Mouse (Mus musculus): ENCODE results near the gene Ccin. TPM values are rescaled to one million over a fixed set of nuclear protein-coding genes. Genes with fewer than 3 reads are reported as not detected.

Gene Ccin
- polyA plus RNA-seq, 1 experiment from 2014 or later: not detected

- Histone ChIP-seq H3K4me3 (no peak within 1 kb of the TSS), H3K27ac (replicated peaks) (no peak within 1 kb of the TSS), H3K27me3 (no peaks in the 10 kb centered on the region), H3K4me1 (replicated peaks) (no peaks in the 10 kb centered on the region), H3K4me2 (no peak within 1 kb of the TSS), H3K36me3 (no peaks in the 10 kb centered on the region), H3K9me3 (no peaks in the 10 kb centered on the region; the same call in 1 of the 2 replicates), H3K9ac (no peak within 1 kb of the TSS)
- ATAC-seq (ENCODE audit: low read depth): no peak
- WGBS: 92% methylated on average over 5 of the region's 5 CpGs
These were observed 20.8 kb downstream of the Ccin start, which contains the start of gene Clta for GRCm38 (mm10) chr4:44004126-44004525. Gene Clta, plus strand, starts transcription at chr4:44004452.

GRCm38 (mm10) chr4:44004623-44005409, 21.5 kb downstream of the Ccin start:
- ATAC-seq (ENCODE audit: low read depth): no peak

DNA sequence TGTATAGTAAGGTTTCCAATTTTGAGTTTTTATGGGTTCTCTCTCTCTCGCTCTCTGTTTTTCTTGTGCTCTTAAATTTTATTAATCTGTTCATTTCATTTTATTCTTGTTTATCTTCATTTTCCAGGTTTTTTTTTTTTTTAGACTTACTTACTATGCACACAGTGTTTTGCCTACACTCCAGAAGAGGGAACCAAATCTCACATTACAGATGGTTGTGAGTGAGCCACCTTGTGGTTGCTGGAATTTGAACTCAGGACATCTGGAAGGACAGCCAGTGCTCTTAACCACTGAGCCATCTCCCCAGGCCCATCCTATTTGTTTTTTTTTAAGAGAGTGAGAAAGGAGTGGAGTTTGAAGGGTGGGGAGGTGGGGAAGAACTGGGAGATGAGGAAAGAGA, 26.9 kb downstream of the Ccin start:
- 93% methylated on average over 1 of the region's 1 CpGs for WGBS

More at GRCm38 (mm10) chr4:44004623-44005409, 21.5 kb downstream of the Ccin start:
- Histone ChIP-seq H3K36me3 (no peaks in the 10 kb centered on the region), H3K27ac (replicated peaks) (no peak overlapping the region), H3K27me3 (no peaks in the 10 kb centered on the region), H3K4me3 (no peak overlapping the region), H3K4me1 (replicated peaks) (no peaks in the 10 kb centered on the region), H3K4me2 (no peak overlapping the region), H3K9ac (no peak overlapping the region), H3K9me3 (no peaks in the 10 kb centered on the region)
- WGBS: 66% methylated on average over 3 of the region's 3 CpGs

DNA sequence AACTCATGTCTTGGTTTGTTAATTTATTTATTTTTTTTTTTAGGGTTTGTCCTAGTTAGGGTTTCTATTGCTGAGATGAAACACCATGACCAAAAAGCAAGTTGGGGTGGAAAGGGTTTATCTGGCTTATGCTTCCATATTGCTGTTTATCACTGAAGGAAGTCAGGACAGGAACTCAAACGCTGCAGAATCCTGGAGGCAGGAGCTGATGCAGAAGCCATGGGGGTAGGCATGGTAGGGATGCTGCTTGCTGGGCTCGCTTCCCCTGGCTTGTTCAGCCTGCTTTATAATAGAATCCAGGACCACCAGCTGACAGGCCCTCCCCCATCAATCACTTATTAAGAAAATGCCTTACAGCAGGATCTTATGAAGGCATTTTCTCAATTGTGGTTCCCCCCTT, 27.6 kb downstream of the Ccin start:
- Histone ChIP-seq H3K4me3 (no peak overlapping the region), H3K36me3 (no peaks in the 10 kb centered on the region), H3K27me3 (no peaks in the 10 kb centered on the region), H3K9ac (no peak overlapping the region), H3K9me3 (no peaks in the 10 kb centered on the region), H3K4me2 (no peak overlapping the region), H3K27ac (replicated peaks) (no peak overlapping the region), H3K4me1 (replicated peaks) (peaks cover 38% of the 10 kb centered on the region)
- ATAC-seq (ENCODE audit: low read depth): no peak
- whole genome bisulfite sequencing: 52% methylated on average over 2 of the region's 2 CpGs

More for the DNA sequence above, 26.9 kb downstream of the Ccin start:
- peaks cover 31% of the 10 kb centered on the region for H3K4me1 ChIP-seq (replicated peaks)
- ATAC-seq (ENCODE audit: low read depth): no peak
- H3K27me3 ChIP-seq: no peaks in the 10 kb centered on the region
- no peak overlapping the region for H3K4me2 ChIP-seq
- no peak overlapping the region for H3K9ac ChIP-seq
- no peak overlapping the region for H3K27ac ChIP-seq (replicated peaks)
- H3K36me3 ChIP-seq: no peaks in the 10 kb centered on the region
- no peaks in the 10 kb centered on the region for H3K9me3 ChIP-seq
- H3K4me3 ChIP-seq: no peak overlapping the region

- Histone ChIP-seq H3K4me1 (replicated peaks) (peaks cover 39% of the 10 kb centered on the region), H3K4me3 (peak overlapping the region; percentile 98), H3K4me2 (peak overlapping the region; percentile 99), H3K36me3 (no peaks in the 10 kb centered on the region), H3K9ac (peak overlapping the region; percentile 89), H3K9me3 (no peaks in the 10 kb centered on the region), H3K27me3 (no peaks in the 10 kb centered on the region), H3K27ac (replicated peaks) (peak overlapping the region; percentile 82; the same call in 1 of the 2 replicates)
- WGBS: 88% methylated on average over 3 of the region's 3 CpGs
- no peak for ATAC-seq (ENCODE audit: low read depth)
These were observed 28.5 kb downstream of the Ccin start for GRCm38 (mm10) chr4:44011799-44012198.

DNA sequence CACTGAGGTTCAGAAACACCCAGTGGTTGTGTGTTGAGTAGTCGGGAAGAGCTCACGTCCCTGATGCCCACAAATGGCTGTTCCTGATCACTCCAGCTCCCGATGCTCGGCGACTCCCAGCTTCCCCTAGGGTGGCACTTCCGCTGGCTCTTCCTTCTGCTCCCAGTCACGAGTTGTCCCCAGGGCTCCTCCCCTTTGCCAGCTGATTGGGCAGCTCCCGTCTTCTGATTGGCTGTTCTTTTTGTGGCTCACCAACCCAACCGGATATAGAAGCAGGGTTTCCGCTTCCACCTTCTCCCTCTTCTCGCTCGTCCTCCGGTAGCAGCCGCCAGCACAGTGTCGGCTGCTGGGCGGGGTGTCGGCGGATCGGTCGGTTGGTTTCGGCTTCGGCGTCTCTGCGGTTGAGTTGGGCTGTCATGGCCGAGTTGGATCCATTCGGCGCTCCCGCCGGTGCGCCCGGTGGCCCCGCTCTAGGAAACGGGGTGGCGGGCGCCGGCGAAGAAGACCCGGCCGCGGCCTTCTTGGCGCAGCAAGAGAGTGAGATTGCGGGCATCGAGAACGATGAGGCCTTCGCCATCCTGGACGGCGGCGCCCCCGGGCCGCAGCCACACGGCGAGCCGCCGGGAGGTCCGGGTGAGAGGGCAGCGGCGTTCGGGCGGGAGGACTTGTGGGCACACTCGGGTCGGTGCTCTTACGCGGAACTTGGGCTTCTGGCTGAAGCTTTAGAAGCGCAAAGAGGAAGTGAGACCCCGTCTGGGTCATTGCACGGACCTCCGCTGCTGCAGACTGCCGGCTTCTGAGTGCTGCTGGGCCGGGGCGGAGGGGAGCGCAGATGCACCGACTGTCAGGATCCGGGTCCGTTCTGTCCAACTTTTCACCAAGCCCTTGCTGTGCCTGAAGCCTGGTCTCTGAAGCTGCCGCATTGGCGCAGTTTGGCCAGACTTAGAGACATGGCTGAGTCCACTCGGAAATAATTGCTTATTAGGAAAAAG, 29.4 kb downstream of the Ccin start:
- peak; percentile 98 for ATAC-seq (ENCODE audit: low read depth)
- peak overlapping the region; percentile 99 for H3K4me2 ChIP-seq
- under 1% methylated on average over 77 of the region's 77 CpGs for WGBS

DNA sequence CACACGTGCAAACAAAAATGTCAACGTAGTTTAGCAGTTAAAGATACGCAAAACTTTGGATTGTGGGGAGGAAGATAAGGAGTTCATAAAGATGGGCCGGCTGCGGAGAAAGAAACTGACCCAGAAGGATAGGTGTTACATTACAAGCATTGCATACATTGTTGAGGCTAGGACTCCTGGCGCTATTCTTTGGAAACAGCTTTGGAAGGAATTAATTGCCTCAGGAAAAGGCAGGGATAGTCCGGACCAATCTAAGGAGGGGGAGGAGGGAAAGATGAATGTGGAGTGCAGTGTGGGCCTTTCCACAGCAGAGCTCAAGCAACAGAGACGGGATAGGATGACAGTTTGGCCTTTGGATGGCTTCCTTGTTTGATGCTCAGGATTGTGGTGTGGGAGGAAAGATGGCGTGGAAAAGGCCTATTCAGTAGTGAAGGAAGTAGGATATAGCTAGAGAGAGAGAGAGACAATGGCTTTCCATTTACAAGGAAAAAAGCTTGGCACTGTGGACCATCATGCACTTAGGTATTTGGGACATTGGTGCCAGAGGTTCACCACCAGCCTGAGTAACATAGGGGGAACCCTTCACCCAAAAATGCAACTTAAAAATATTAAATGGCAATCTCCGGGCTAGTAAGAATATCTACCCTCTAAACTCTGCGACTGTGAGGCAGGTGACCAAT, 30.2 kb downstream of the Ccin start:
- H3K4me2 ChIP-seq: peak overlapping the region; percentile 99
- peaks cover 39% of the 10 kb centered on the region for H3K4me1 ChIP-seq (replicated peaks)
- no peaks in the 10 kb centered on the region for H3K27me3 ChIP-seq
- 28% methylated on average over 11 of the region's 11 CpGs for WGBS
- peak overlapping the region; percentile 98 for H3K4me3 ChIP-seq
- H3K27ac ChIP-seq (replicated peaks): no peak overlapping the region
- H3K9me3 ChIP-seq: no peaks in the 10 kb centered on the region
- peaks cover 1% of the 10 kb centered on the region; the same call in 1 of the 2 replicates for H3K36me3 ChIP-seq
- ATAC-seq (ENCODE audit: low read depth): no peak
- peak overlapping the region; percentile 89 for H3K9ac ChIP-seq

More for the DNA sequence above, 29.4 kb downstream of the Ccin start:
- Histone ChIP-seq H3K27me3 (no peaks in the 10 kb centered on the region), H3K36me3 (no peaks in the 10 kb centered on the region), H3K9me3 (no peaks in the 10 kb centered on the region), H3K4me1 (replicated peaks) (peaks cover 39% of the 10 kb centered on the region), H3K4me3 (peak overlapping the region; percentile 98), H3K27ac (replicated peaks) (peak overlapping the region; percentile 82), H3K9ac (peak overlapping the region; percentile 89)

GRCm38 (mm10) chr4:44016071-44016470, 32.8 kb downstream of the Ccin start:
- WGBS: 94% methylated on average over 4 of the region's 4 CpGs
- ATAC-seq (ENCODE audit: low read depth): no peak
- H3K4me3 ChIP-seq: no peak overlapping the region

GRCm38 (mm10) chr4:44016791-44017190, 33.5 kb downstream of the Ccin start:
- no peaks in the 10 kb centered on the region for H3K9me3 ChIP-seq
- peaks cover 33% of the 10 kb centered on the region for H3K4me1 ChIP-seq (replicated peaks)
- no peak overlapping the region for H3K4me3 ChIP-seq
- H3K27ac ChIP-seq (replicated peaks): no peak overlapping the region
- WGBS: 95% methylated on average over 12 of the region's 12 CpGs
- peaks cover 34% of the 10 kb centered on the region for H3K36me3 ChIP-seq
- H3K9ac ChIP-seq: no peak overlapping the region
- H3K27me3 ChIP-seq: no peaks in the 10 kb centered on the region
- no peak overlapping the region for H3K4me2 ChIP-seq
- no peak for ATAC-seq (ENCODE audit: low read depth)

More at GRCm38 (mm10) chr4:44016071-44016470, 32.8 kb downstream of the Ccin start:
- H3K9ac ChIP-seq: no peak overlapping the region
- H3K36me3 ChIP-seq: peaks cover 27% of the 10 kb centered on the region
- no peak overlapping the region for H3K4me2 ChIP-seq
- no peak overlapping the region for H3K27ac ChIP-seq (replicated peaks)
- H3K9me3 ChIP-seq: no peaks in the 10 kb centered on the region
- no peaks in the 10 kb centered on the region for H3K27me3 ChIP-seq
- peaks cover 39% of the 10 kb centered on the region for H3K4me1 ChIP-seq (replicated peaks)

DNA sequence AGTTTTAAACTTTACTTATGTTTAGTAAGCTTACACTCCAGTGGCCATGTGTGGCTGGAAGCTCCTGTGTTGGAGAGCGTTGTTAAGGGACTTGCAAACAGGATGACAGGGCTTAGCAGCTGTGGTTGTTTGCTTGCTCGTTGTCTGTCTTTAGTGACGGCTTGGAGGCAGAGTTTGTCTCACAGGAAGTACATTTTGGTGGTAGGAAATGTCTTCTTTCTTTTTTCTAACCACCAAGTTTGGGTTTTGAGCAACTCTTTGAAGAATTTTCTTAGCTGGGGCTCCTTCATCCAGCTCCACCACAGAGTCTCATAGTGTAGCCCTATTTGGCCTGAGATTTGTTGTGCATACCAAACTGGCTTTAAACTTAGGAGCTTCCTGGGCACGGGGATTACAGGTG, 39.0 kb downstream of the Ccin start:
- H3K4me1 ChIP-seq (replicated peaks): no peaks in the 10 kb centered on the region
- H3K36me3 ChIP-seq: peaks cover 89% of the 10 kb centered on the region
- WGBS: 91% methylated on average over 4 of the region's 4 CpGs
- H3K4me3 ChIP-seq: no peak overlapping the region
- no peak overlapping the region for H3K4me2 ChIP-seq
- no peaks in the 10 kb centered on the region for H3K9me3 ChIP-seq
- ATAC-seq (ENCODE audit: low read depth): no peak
- no peak overlapping the region for H3K27ac ChIP-seq (replicated peaks)
- no peak overlapping the region for H3K9ac ChIP-seq
- H3K27me3 ChIP-seq: no peaks in the 10 kb centered on the region

DNA sequence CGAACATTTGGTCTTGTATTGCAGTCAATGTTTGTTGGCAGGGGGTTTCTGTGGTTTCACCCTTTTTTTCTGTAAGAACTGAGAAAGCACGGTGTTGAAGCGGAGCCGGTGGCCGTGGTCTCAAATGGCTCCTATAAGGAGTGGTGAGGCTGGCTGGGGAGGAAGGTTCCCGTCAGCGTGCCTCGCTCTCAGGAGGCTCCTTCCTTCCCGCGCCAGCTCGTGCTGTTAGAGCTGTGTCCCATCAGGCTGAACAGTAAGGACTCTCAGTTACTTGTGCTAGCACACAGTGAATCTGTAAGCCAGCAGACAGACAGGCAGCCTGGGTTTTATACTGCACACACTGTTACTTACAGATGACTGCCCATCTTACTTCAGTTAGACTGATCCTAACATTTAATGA, 39.5 kb downstream of the Ccin start:
- no peaks in the 10 kb centered on the region for H3K9me3 ChIP-seq
- ATAC-seq (ENCODE audit: low read depth): no peak
- H3K27me3 ChIP-seq: no peaks in the 10 kb centered on the region
- H3K4me1 ChIP-seq (replicated peaks): no peaks in the 10 kb centered on the region
- H3K9ac ChIP-seq: no peak overlapping the region
- no peak overlapping the region for H3K27ac ChIP-seq (replicated peaks)
- 88% methylated on average over 11 of the region's 11 CpGs for WGBS
- H3K4me2 ChIP-seq: no peak overlapping the region
- peaks cover 94% of the 10 kb centered on the region for H3K36me3 ChIP-seq
- no peak overlapping the region for H3K4me3 ChIP-seq
